Mouse (Mus musculus) heart, adult 2 months (tissue): ENCODE results near the gene Arhgap18.

Experiments
- CTCF ChIP-seq: fragments of 200-600 bp; IDR thresholded peaks from 2 replicates; pipeline ENCODE4 v1.8.1; 2022; ENCODE audit warnings: antibody characterized with exemption, mild to moderate bottlenecking, moderate library complexity
- EP300 ChIP-seq: fragments of 200-500 bp; IDR thresholded peaks from 2 replicates; pipeline ENCODE4 v1.6.1; 2011; ENCODE audit warnings: low read depth, low read length, control low read depth; ENCODE audit not compliant: insufficient read depth
- POLR2A ChIP-seq: fragments of 200-500 bp; IDR thresholded peaks from 2 replicates; pipeline ENCODE4 v1.6.1; 2011; ENCODE audit warnings: mild to moderate bottlenecking, low read depth, low read length, control low read depth; ENCODE audit not compliant: insufficient read depth

DNA sequence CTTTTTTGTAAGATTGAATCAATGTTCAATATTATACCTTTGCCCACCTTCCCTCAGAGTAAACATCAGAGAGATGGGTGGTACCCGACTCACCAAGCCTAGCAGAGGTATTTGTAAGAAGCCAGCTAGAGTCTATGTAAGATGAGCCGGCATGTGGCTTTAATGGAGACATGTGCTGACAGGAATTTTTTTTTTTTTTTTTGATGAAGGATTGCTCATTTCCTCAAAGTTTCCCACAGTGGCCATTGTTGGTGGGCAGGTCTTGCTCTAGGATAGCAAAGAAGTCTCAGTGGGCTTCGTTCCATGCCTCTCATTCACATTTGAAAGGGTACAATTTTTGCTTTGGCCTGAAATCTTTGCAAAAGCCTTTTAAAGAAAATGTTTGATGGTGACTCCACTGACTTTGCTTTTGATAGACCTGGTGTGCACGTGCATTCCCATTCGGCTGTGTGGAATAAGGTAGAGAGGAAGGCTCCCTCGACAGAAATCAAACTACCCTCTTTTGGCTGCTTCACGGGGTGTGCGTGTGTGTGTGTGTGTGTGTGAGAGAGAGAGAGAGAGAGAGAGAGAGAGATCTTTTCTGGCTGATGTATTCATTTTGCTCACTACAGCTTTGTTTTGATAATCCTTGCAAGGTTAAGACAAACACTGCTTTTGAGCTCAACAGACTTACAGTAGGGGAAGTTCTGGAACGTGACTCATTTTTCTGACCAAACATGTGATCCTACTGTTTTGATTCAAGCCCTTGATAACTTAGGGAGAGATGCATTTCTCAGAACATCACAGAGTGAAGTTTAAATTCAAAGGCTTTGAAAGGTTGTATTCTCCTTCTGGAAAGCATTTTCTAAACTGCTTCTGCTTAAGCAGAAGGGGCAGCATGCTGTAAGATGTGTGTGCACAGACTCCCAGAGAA lies 9.0 kb downstream of the Arhgap18 start:
- TF ChIP-seq EP300 (no peak), CTCF (no peak), POLR2A (no peak)
